Mouse (Mus musculus): ENCODE data around the gene Nqo2. TPM values are rescaled to one million over a fixed set of nuclear protein-coding genes. Genes with fewer than 3 reads are reported as not detected.
A peak's percentile ranks its signal among the peaks of the same experiment; 100 is the strongest.

Gene Nqo2
- polyA plus RNA-seq, 1 experiment from 2014 or later, result 26.2 TPM

- Histone ChIP-seq H3K4me1 (peaks cover 15% of the 10 kb centered on the region), H3K9me3 (replicated peaks) (no peaks in the 10 kb centered on the region), H3K27me3 (no peaks in the 10 kb centered on the region), H3K36me3 (no peaks in the 10 kb centered on the region), H3K9ac (peak overlapping the region; percentile 82), H3K4me2 (peak overlapping the region; percentile 82), H3K27ac (no peak overlapping the region), H3K4me3 (replicated peaks) (peak overlapping the region; percentile 81)
- WGBS, result 9% methylated on average over 5 of the region's 5 CpGs
- ATAC-seq (replicated peaks; ENCODE audit: low FRiP score), result peak; percentile 10; the same call in 1 of the 2 replicates
Observed at GRCm38 (mm10) chr13:34003058-34003457, 38.6 kb downstream of the Nqo2 start.

GRCm38 (mm10) chr13:34007234-34007633 lies 42.7 kb downstream of the Nqo2 start:
- Histone ChIP-seq H3K4me3 (replicated peaks) (no peak overlapping the region), H3K27ac (no peak overlapping the region), H3K9me3 (replicated peaks) (no peaks in the 10 kb centered on the region), H3K4me1 (peaks cover 8% of the 10 kb centered on the region), H3K4me2 (no peak overlapping the region), H3K9ac (no peak overlapping the region), H3K36me3 (peaks cover 25% of the 10 kb centered on the region), H3K27me3 (no peaks in the 10 kb centered on the region)
- ATAC-seq (replicated peaks; ENCODE audit: low FRiP score), result no peak
- 77% methylated on average over 2 of the region's 2 CpGs for WGBS

GRCm38 (mm10) chr13:34016927-34017569 lies 52.6 kb downstream of the Nqo2 start:
- Histone ChIP-seq H3K9me3 (replicated peaks) (no peaks in the 10 kb centered on the region), H3K4me3 (replicated peaks) (no peak overlapping the region), H3K27me3 (no peaks in the 10 kb centered on the region), H3K36me3 (peaks cover 89% of the 10 kb centered on the region), H3K4me1 (no peaks in the 10 kb centered on the region), H3K27ac (no peak overlapping the region), H3K9ac (no peak overlapping the region), H3K4me2 (no peak overlapping the region)
- no peak for ATAC-seq (replicated peaks; ENCODE audit: low FRiP score)
- WGBS, result 94% methylated on average over 9 of the region's 9 CpGs

- no peaks in the 10 kb centered on the region for H3K9me3 ChIP-seq (replicated peaks)
- no peak overlapping the region for H3K27ac ChIP-seq
- peaks cover 91% of the 10 kb centered on the region for H3K36me3 ChIP-seq
- 85% methylated on average over 1 of the region's 1 CpGs for WGBS
- H3K4me3 ChIP-seq (replicated peaks), result no peak overlapping the region
- H3K4me2 ChIP-seq, result no peak overlapping the region
- no peaks in the 10 kb centered on the region for H3K4me1 ChIP-seq
- ATAC-seq (replicated peaks; ENCODE audit: low FRiP score), result no peak
- H3K9ac ChIP-seq, result no peak overlapping the region
- no peaks in the 10 kb centered on the region for H3K27me3 ChIP-seq
Observed at GRCm38 (mm10) chr13:34018521-34018920, 54.0 kb downstream of the Nqo2 start.

- H3K4me3 ChIP-seq (replicated peaks), result no peak overlapping the region
- no peaks in the 10 kb centered on the region for H3K27me3 ChIP-seq
- H3K9me3 ChIP-seq (replicated peaks), result no peaks in the 10 kb centered on the region
- H3K4me2 ChIP-seq, result no peak overlapping the region
- peaks cover 65% of the 10 kb centered on the region for H3K36me3 ChIP-seq
- no peaks in the 10 kb centered on the region for H3K4me1 ChIP-seq
- H3K9ac ChIP-seq, result no peak overlapping the region
- H3K27ac ChIP-seq, result no peak overlapping the region
- no peak for ATAC-seq (replicated peaks; ENCODE audit: low FRiP score)
- 88% methylated on average over 2 of the region's 2 CpGs for WGBS
Observed at GRCm38 (mm10) chr13:34021998-34022397, 57.5 kb downstream of the Nqo2 start.

GRCm38 (mm10) chr13:34032041-34032440 lies 67.6 kb downstream of the Nqo2 start:
- ATAC-seq (replicated peaks; ENCODE audit: low FRiP score), result no peak
- H3K36me3 ChIP-seq, result peaks cover 67% of the 10 kb centered on the region

GRCm38 (mm10) chr13:34035424-34035823 lies 70.9 kb downstream of the Nqo2 start:
- H3K4me2 ChIP-seq, result no peak overlapping the region
- WGBS, result 82% methylated on average over 3 of the region's 3 CpGs
- H3K9me3 ChIP-seq (replicated peaks), result no peaks in the 10 kb centered on the region
- ATAC-seq (replicated peaks; ENCODE audit: low FRiP score), result no peak
- no peak overlapping the region for H3K27ac ChIP-seq
- no peak overlapping the region for H3K4me3 ChIP-seq (replicated peaks)
- no peak overlapping the region for H3K9ac ChIP-seq
- peaks cover 40% of the 10 kb centered on the region for H3K36me3 ChIP-seq
- no peaks in the 10 kb centered on the region for H3K27me3 ChIP-seq
- peaks cover 16% of the 10 kb centered on the region for H3K4me1 ChIP-seq

More at GRCm38 (mm10) chr13:34032041-34032440, 67.6 kb downstream of the Nqo2 start:
- H3K27ac ChIP-seq, result no peak overlapping the region
- H3K9me3 ChIP-seq (replicated peaks), result no peaks in the 10 kb centered on the region
- 86% methylated on average over 2 of the region's 2 CpGs for WGBS
- H3K4me2 ChIP-seq, result no peak overlapping the region
- H3K4me3 ChIP-seq (replicated peaks), result no peak overlapping the region
- no peak overlapping the region for H3K9ac ChIP-seq
- H3K27me3 ChIP-seq, result no peaks in the 10 kb centered on the region
- H3K4me1 ChIP-seq, result peaks cover 1% of the 10 kb centered on the region

GRCm38 (mm10) chr13:34036726-34037125 lies 72.2 kb downstream of the Nqo2 start:
- Histone ChIP-seq H3K9me3 (replicated peaks) (no peaks in the 10 kb centered on the region), H3K9ac (no peak overlapping the region), H3K36me3 (peaks cover 29% of the 10 kb centered on the region), H3K4me3 (replicated peaks) (no peak overlapping the region), H3K27me3 (no peaks in the 10 kb centered on the region), H3K4me2 (no peak overlapping the region), H3K4me1 (peaks cover 16% of the 10 kb centered on the region), H3K27ac (peak overlapping the region; percentile 91)
- 87% methylated on average over 5 of the region's 5 CpGs for WGBS
- ATAC-seq (replicated peaks; ENCODE audit: low FRiP score), result no peak

- Histone ChIP-seq H3K36me3 (peaks cover 23% of the 10 kb centered on the region), H3K9me3 (replicated peaks) (no peaks in the 10 kb centered on the region), H3K4me1 (peaks cover 16% of the 10 kb centered on the region), H3K4me2 (peak within 1 kb of the TSS; percentile 72), H3K27me3 (no peaks in the 10 kb centered on the region), H3K9ac (peak within 1 kb of the TSS; percentile 85), H3K4me3 (replicated peaks) (peak within 1 kb of the TSS; percentile 66), H3K27ac (peak within 1 kb of the TSS; percentile 91)
- ATAC-seq (replicated peaks; ENCODE audit: low FRiP score), result peak; percentile 94
- under 1% methylated on average over 37 of the region's 37 CpGs for WGBS
Observed at GRCm38 (mm10) chr13:34037172-34038055, 72.9 kb downstream of the Nqo2 start, which contains the start of gene Bphl. Bphl (plus strand) TSS chr13:34037597.

- 41% methylated on average over 5 of the region's 5 CpGs for WGBS
- H3K36me3 ChIP-seq, result peaks cover 16% of the 10 kb centered on the region
- ATAC-seq (replicated peaks; ENCODE audit: low FRiP score), result 0 out of 2 replicates have a peak, but pooled peaks have one; percentile 8
Observed at GRCm38 (mm10) chr13:34038056-34038432, 73.6 kb downstream of the Nqo2 start.

More at GRCm38 (mm10) chr13:34038056-34038432, 73.6 kb downstream of the Nqo2 start:
- H3K9me3 ChIP-seq (replicated peaks), result no peaks in the 10 kb centered on the region
- peak overlapping the region; percentile 91 for H3K27ac ChIP-seq
- peak overlapping the region; percentile 66 for H3K4me3 ChIP-seq (replicated peaks)
- H3K9ac ChIP-seq, result peak overlapping the region; percentile 85
- no peaks in the 10 kb centered on the region for H3K27me3 ChIP-seq
- H3K4me1 ChIP-seq, result peaks cover 16% of the 10 kb centered on the region
- peak overlapping the region; percentile 72 for H3K4me2 ChIP-seq

All from kidney, embryonic 15.5 days (tissue).